Mouse (Mus musculus): ENCODE measurements around the gene Ssbp4. TPM values are rescaled to one million over a fixed set of nuclear protein-coding genes. Genes with fewer than 3 reads are reported as not detected.

The Ssbp4 gene
- total and polyA plus RNA-seq, 2 experiments from 2014 or later, result 57.3 to 107 TPM

DNA sequence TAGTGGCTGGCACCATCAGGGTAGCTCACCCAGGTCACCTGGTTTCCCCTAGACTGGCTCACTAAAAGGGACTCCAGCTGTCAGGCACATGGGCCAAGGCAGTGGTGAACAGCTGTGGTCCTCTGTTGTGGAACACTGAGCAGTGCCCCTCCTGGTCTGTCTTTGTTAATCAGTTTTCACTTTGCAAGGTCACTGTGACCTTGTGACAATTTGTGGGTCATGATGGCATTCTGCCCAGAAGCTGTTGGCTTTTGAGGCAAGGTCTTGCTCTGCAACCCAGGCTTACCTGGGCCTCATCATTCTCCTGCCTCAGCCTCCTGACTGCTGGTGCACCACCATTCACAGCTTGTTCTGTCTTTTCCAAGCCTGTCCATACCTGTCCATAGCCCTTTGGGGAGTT lies 38.3 kb downstream of the Ssbp4 start:
- H3K9ac ChIP-seq (replicated peaks; ENCODE audit: low read depth, low read length), result no peak overlapping the region
- no peaks in the 10 kb centered on the region for H3K27me3 ChIP-seq (ENCODE audit: control insufficient read depth, insufficient read depth, low read length)
- H3K4me2 ChIP-seq (ENCODE audit: low read depth, low read length), result no peak overlapping the region
- no peaks in the 10 kb centered on the region for H3K9me3 ChIP-seq (replicated peaks; ENCODE audit: control insufficient read depth, low read length)
- ATAC-seq (ENCODE audit: insufficient read depth, low read depth) (0 out of 2 replicates have a peak, but pooled peaks have one; percentile 22), DNase-seq (ENCODE audit: low spot score) (no peak)
- peak overlapping the region; percentile 78 for H3K27ac ChIP-seq (ENCODE audit: low read depth)
- H3K4me3 ChIP-seq (ENCODE audit: low read depth, low read length), result no peak overlapping the region
- peaks cover 46% of the 10 kb centered on the region for H3K4me1 ChIP-seq (ENCODE audit: control insufficient read depth, insufficient read depth)
- 0 out of 2 replicates have a peak, but pooled peaks cover 3% of the 10 kb centered on the region for H3K36me3 ChIP-seq (replicated peaks; ENCODE audit: control insufficient read depth, insufficient read depth, low read length)
- no peak for TF ChIP-seq CTCF (IDR thresholded peaks at IDR 0.05; ENCODE audit: low read depth)
- no peak for TF ChIP-seq EP300 (IDR thresholded peaks at IDR 0.05; ENCODE audit: low read depth)

DNA sequence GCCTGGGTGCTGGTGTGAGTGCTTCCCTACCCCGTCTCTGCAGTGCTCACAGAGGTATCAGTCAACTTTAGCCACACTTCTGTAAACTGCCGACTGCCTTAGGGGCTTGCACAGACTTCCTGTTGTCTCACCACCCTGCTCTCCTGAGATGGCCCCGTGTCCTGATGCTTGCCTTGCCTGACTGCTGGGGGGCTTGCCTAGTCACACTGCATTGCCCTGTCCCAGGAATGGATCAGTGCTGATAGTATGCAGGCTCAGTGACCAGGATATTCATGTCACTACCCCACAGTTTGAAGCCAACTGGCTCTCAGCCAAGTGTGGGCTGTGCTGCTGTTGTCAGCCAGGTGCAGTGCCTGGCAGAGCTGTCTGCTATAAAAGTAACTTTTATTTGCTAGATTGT lies 43.1 kb downstream of the Ssbp4 start:
- H3K27me3 ChIP-seq (ENCODE audit: control insufficient read depth, insufficient read depth, low read length), result no peaks in the 10 kb centered on the region
- DNase-seq (ENCODE audit: low spot score) (no peak), ATAC-seq (ENCODE audit: insufficient read depth, low read depth) (peak; percentile 50)
- H3K4me2 ChIP-seq (ENCODE audit: low read depth, low read length), result no peak overlapping the region
- H3K27ac ChIP-seq (ENCODE audit: low read depth), result peak overlapping the region; percentile 41
- no peak overlapping the region for H3K4me3 ChIP-seq (ENCODE audit: low read depth, low read length)
- WGBS, result 16% methylated on average over 3 of the region's 3 CpGs
- TF ChIP-seq CTCF (IDR thresholded peaks at IDR 0.05; ENCODE audit: low read depth) (no peak), EP300 (IDR thresholded peaks at IDR 0.05; ENCODE audit: low read depth) (no peak)
- H3K9ac ChIP-seq (replicated peaks; ENCODE audit: low read depth, low read length), result no peak overlapping the region
- H3K36me3 ChIP-seq (replicated peaks; ENCODE audit: control insufficient read depth, insufficient read depth, low read length), result no peaks in the 10 kb centered on the region
- H3K4me1 ChIP-seq (ENCODE audit: control insufficient read depth, insufficient read depth), result peaks cover 63% of the 10 kb centered on the region
- no peaks in the 10 kb centered on the region for H3K9me3 ChIP-seq (replicated peaks; ENCODE audit: control insufficient read depth, low read length)

DNA sequence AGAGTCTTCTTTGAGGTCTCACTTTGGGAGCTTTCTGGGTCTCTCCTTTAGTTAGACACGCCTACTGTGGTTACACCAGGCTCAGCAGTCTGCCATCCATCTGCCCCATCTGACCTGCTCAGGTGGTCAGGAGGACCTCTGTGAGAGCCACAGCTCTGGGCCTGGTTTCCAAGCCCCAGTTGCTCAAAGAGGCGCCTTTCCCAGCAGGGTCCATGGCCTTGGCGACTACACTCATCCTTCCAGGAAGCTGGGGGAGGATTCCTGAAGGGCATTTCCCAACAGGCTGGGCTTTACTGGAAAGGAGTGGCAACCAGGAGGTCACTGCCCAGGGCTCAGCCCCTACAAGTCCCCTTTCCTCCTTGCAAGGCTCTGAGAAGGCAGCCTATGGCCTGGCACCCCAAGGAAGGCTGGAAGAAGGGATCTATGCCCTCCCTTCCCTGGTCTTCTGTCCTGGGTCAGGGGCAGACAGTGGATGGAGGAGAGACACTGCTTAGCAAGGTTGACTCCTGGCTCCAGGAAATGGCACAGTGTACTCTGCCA lies 43.9 kb downstream of the Ssbp4 start:
- TF ChIP-seq EP300 (IDR thresholded peaks at IDR 0.05; ENCODE audit: low read depth) (no peak), CTCF (IDR thresholded peaks at IDR 0.05; ENCODE audit: low read depth) (no peak)
- H3K4me1 ChIP-seq (ENCODE audit: control insufficient read depth, insufficient read depth), result peaks cover 64% of the 10 kb centered on the region
- peak overlapping the region; percentile 41; the same call in 1 of the 2 replicates for H3K27ac ChIP-seq (ENCODE audit: low read depth)
- no peak overlapping the region for H3K4me2 ChIP-seq (ENCODE audit: low read depth, low read length)
- no peak overlapping the region for H3K9ac ChIP-seq (replicated peaks; ENCODE audit: low read depth, low read length)
- H3K36me3 ChIP-seq (replicated peaks; ENCODE audit: control insufficient read depth, insufficient read depth, low read length), result no peaks in the 10 kb centered on the region
- no peak for ATAC-seq (ENCODE audit: insufficient read depth, low read depth)
- H3K9me3 ChIP-seq (replicated peaks; ENCODE audit: control insufficient read depth, low read length), result no peaks in the 10 kb centered on the region
- H3K4me3 ChIP-seq (ENCODE audit: low read depth, low read length), result no peak overlapping the region
- no peak for DNase-seq (ENCODE audit: low spot score)
- H3K27me3 ChIP-seq (ENCODE audit: control insufficient read depth, insufficient read depth, low read length), result no peaks in the 10 kb centered on the region
- 71% methylated on average over 3 of the region's 3 CpGs for WGBS

DNA sequence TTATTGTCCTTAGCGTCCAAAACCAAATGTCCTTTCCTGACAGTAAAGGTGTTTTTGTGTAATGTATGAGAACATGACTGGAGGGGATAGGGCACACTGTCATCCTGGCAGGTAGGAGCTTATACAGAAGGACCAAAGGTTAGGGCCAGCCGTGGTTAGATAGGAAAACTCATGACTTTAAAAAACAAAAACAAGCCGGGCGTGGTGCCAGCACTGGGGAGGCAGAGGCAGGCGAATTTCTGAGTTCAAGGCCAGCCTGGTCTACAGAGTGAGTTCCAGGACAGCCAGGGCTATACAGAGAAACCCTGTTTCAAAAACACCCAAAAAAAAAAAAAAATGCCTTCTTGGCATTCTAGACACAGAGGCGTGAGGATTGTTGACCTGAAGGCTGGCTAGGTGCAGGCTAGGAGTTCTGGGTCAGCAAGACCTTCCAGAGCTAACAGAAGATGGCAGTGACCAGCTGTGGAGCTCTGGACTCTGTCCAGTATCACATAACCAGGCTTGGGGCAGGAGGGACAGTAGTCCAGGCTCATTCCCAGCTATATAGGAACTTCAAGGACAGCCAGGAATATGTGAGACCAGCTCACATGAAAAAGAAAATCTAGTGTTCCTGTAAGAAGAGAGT lies 44.8 kb downstream of the Ssbp4 start:
- no peaks in the 10 kb centered on the region for H3K27me3 ChIP-seq (ENCODE audit: control insufficient read depth, insufficient read depth, low read length)
- H3K4me2 ChIP-seq (ENCODE audit: low read depth, low read length), result no peak overlapping the region
- H3K4me3 ChIP-seq (ENCODE audit: low read depth, low read length), result no peak overlapping the region
- H3K36me3 ChIP-seq (replicated peaks; ENCODE audit: control insufficient read depth, insufficient read depth, low read length), result no peaks in the 10 kb centered on the region
- H3K9me3 ChIP-seq (replicated peaks; ENCODE audit: control insufficient read depth, low read length), result no peaks in the 10 kb centered on the region
- H3K9ac ChIP-seq (replicated peaks; ENCODE audit: low read depth, low read length), result no peak overlapping the region
- H3K4me1 ChIP-seq (ENCODE audit: control insufficient read depth, insufficient read depth), result peaks cover 65% of the 10 kb centered on the region
- no peak for DNase-seq (ENCODE audit: low spot score)
- WGBS, result 81% methylated on average over 6 of the region's 6 CpGs
- TF ChIP-seq CTCF (IDR thresholded peaks at IDR 0.05; ENCODE audit: low read depth) (no peak), EP300 (IDR thresholded peaks at IDR 0.05; ENCODE audit: low read depth) (no peak)
- ATAC-seq (ENCODE audit: insufficient read depth, low read depth), result no peak
- no peak overlapping the region for H3K27ac ChIP-seq (ENCODE audit: low read depth)

DNA sequence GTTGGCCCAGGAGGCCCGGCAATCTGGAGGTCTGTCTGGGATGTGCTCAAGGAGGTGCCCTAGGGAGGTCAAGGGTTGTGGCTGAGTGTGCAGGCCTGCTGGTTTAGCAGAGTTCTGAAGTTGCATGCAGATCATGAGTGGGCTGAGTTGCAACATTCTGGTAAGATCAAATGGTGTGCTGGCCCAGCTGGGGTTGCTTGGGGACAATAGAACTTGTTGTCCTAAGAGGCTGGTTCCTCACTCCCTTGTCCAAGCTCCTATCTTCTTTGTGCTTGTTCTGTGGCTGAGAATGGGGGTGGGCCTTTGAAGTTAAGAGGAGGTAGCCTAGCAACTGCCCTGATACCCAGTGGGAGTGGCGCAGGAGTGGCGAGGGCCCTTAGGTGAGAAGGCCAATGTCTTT lies 45.9 kb downstream of the Ssbp4 start:
- peaks cover 76% of the 10 kb centered on the region for H3K4me1 ChIP-seq (ENCODE audit: control insufficient read depth, insufficient read depth)
- DNase-seq (ENCODE audit: low spot score), result no peak
- H3K27me3 ChIP-seq (ENCODE audit: control insufficient read depth, insufficient read depth, low read length), result no peaks in the 10 kb centered on the region
- no peak overlapping the region for H3K4me2 ChIP-seq (ENCODE audit: low read depth, low read length)
- TF ChIP-seq EP300 (IDR thresholded peaks at IDR 0.05; ENCODE audit: low read depth) (no peak), CTCF (IDR thresholded peaks at IDR 0.05; ENCODE audit: low read depth) (no peak)
- no peak for ATAC-seq (ENCODE audit: insufficient read depth, low read depth)
- no peak overlapping the region for H3K4me3 ChIP-seq (ENCODE audit: low read depth, low read length)
- H3K9me3 ChIP-seq (replicated peaks; ENCODE audit: control insufficient read depth, low read length), result no peaks in the 10 kb centered on the region
- H3K9ac ChIP-seq (replicated peaks; ENCODE audit: low read depth, low read length), result no peak overlapping the region
- H3K36me3 ChIP-seq (replicated peaks; ENCODE audit: control insufficient read depth, insufficient read depth, low read length), result no peaks in the 10 kb centered on the region
- no peak overlapping the region for H3K27ac ChIP-seq (ENCODE audit: low read depth)
- 60% methylated on average over 3 of the region's 3 CpGs for WGBS
